Mouse (Mus musculus): Measurements from ENCODE around the gene AB124611.
"Not testable (repeated sequence)": the region's sequence is repeated elsewhere in the genome, so short reads cannot be mapped to it uniquely, and the experiment has no call there.

AB124611 gene

DNA sequence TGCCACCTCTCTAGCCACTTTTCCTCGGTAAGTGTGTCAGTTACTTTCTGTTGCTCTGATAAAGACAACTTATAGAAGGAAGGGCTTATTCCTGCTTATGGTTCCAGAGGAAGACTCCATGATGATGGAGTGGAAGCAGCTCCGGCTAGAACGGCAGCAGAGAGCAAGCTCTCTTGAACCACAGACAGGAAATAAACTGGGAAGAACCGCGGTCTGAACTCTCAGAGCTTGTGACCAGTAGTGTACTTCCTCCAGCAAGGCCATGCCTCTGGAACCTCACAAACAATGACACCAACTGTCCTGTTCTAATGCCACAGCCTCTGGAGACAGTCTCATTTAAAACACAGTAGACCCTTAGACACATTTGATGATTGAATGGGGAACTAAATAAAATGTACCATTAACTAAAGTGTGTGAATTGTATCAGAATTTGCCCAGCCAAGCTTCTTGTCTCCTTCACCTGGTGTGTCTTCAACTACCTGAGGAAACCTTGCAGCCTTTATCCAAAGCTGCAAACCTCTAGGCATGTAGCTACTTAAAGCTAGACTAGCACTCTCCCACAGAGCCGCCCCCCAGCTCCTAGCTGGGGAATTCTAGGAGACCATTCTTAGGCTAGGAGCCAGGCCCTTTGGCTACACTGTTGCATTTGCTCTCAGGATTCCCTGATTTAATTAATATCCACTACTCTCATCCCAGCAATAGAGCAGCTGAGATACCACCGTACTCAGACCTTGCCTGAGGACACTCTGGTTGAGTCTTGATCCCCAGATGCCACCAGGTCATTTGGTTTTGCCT is 637 bp upstream of the AB124611 start:
- DNase-seq (ENCODE audit: low read depth, low spot score) = no peak

DNA sequence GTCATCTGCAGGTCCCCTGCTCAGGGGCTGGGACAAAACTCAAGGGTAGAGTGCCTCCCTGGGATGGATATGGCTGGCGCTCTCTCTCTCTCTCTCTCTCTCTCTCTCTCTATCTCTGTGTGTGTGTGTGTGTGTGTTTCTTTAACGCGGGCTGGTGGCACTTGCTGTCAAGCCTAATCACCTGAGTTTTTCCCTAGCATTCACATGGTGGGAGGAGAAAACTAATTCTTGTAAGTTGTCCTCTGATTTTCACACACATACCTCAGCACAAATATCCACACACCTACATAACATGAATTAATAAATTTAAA is 613 bp downstream of the AB124611 start:
- no peak for DNase-seq (ENCODE audit: low read depth, low spot score)

- no peak for DNase-seq (ENCODE audit: low read depth, low spot score)
Measured at GRCm38 (mm10) chr9:21527100-21527801, 1.3 kb downstream of the AB124611 start.

GRCm38 (mm10) chr9:21527917-21528324 is 1.9 kb downstream of the AB124611 start:
- DNase-seq (ENCODE audit: low read depth, low spot score) = no peak

GRCm38 (mm10) chr9:21536501-21536900 is 10.5 kb downstream of the AB124611 start:
- DNase-seq (ENCODE audit: low read depth, low spot score) = no peak

GRCm38 (mm10) chr9:21537009-21537408 is 11.0 kb downstream of the AB124611 start:
- no peak for DNase-seq (ENCODE audit: low read depth, low spot score)

- no peak for DNase-seq (ENCODE audit: low read depth, low spot score)
Measured at GRCm38 (mm10) chr9:21539981-21540753, 14.2 kb downstream of the AB124611 start.

GRCm38 (mm10) chr9:21542001-21542400 is 16.0 kb downstream of the AB124611 start:
- not testable (repeated sequence) for DNase-seq (ENCODE audit: low read depth, low spot score)

DNA sequence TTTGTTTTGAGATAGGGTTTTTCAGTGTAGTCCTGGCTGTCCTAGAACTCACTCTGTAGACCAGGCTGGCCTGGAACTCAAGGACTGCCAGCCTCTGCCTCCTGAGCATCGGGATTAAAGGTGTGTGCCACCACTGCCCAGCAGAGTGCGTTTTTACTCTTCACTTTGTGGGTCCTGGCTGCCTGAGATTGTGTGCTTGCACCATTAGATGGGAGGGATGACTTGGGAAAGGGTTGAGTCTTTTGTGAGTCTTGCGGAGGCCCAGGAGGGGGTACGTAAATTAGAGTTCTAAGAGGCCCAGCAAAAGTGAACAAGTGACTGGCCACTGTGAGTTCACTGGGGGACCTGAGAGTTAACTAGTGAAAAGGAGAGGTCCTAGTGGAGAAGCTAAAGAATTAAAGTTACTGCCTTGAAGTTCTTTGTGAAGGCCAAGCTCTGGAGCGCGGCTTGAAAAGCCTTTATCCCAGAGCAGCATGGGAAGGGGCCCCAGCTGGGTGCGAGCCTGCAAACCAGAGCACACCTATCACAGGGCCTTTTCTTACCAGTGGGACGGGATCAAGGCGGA is 19.5 kb downstream of the AB124611 start:
- no peak for DNase-seq (ENCODE audit: low read depth, low spot score)

GRCm38 (mm10) chr9:21545916-21546788 is 20.2 kb downstream of the AB124611 start:
- DNase-seq (ENCODE audit: low read depth, low spot score) = peak; percentile 99

DNA sequence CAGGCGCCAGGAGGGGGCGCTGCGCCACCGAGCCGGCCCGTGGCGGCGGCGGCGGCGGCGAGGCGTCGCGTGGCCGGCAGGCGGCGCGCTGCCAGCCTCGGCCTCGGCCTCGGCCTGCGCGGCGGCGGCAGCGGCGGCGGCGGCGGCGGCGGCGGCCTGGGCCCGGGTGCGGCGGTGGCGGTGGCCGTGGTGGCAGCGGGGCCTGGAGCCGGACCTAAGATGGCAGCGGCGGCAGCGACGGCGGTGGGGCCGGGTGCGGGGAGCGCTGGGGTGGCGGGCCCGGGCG is 20.8 kb downstream of the AB124611 start, which contains the start of gene Carm1:
Gene Carm1 (plus strand): TSS at position 106 of the 286 bp plus-strand sequence.
- no peak for DNase-seq (ENCODE audit: low read depth, low spot score)

- peak; percentile 51 for DNase-seq (ENCODE audit: low read depth, low spot score)
Measured at GRCm38 (mm10) chr9:21547075-21547941, 21.3 kb downstream of the AB124611 start.

DNA sequence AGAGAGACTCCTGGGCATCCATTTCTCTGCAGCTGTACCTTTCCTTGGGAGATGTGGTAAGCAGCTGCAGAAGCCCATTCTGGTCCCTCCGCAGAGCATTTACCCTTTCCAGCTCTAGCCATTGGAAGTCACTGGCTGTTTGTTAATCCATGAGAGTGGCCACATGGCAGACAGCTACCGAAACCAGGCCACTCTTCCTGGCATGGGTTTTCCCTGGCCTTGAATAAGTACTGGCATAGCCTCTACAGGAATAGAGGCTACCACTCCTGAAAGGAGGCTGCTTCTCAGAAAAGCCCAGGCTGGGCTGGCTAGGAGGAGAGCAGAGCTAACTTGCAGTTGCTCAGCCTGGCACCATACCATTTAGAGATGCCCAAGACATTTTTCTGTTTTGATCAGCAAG is 25.1 kb downstream of the AB124611 start:
- DNase-seq (ENCODE audit: low read depth, low spot score) = no peak

GRCm38 (mm10) chr9:21553607-21554273 is 27.8 kb downstream of the AB124611 start:
- DNase-seq (ENCODE audit: low read depth, low spot score) = no peak

- DNase-seq (ENCODE audit: low read depth, low spot score) = no peak
Measured at GRCm38 (mm10) chr9:21555198-21555742, 29.3 kb downstream of the AB124611 start.

DNA sequence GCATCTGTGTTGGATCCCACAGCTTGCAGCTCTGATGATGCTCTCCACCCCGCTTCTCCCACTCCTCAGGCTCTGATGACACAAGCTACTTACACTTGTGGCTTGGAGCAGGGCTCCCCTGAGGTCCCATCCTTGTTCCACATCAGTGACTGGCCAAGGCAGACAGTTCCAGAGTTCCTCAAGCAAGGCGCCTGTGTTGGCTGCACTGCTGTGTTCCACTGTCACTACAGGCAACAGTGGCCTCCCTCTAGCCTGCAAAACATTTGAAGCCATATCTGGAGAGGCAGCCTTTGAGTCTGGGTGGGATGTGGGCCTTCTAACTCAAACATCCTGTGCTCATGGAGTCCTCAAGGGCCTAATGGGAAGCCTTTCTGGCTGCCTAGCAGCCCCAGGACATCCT is 31.0 kb downstream of the AB124611 start:
- DNase-seq (ENCODE audit: low read depth, low spot score) = no peak

- DNase-seq (ENCODE audit: low read depth, low spot score) = no peak
Measured at GRCm38 (mm10) chr9:21557556-21557955, 31.6 kb downstream of the AB124611 start.

DNA sequence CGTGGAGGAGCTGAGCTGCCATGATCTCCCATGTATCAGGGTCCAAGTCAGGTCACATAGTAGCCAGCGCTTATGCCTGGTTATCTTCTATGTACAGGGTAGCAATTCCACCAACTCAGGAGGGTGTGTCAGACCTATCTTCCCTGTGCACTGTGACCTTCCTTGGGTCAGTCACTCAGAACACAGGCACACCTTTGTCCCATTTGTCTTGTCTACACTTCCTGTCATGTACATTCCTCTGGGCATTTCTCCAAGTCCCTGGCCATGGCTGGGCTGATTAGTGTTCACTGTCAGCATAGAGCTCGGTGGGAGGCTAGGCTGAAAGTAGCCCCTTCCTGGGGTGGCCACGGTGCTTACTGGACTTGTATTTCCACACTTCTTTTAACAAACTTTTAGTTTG is 32.4 kb downstream of the AB124611 start:
- DNase-seq (ENCODE audit: low read depth, low spot score) = no peak

DNA sequence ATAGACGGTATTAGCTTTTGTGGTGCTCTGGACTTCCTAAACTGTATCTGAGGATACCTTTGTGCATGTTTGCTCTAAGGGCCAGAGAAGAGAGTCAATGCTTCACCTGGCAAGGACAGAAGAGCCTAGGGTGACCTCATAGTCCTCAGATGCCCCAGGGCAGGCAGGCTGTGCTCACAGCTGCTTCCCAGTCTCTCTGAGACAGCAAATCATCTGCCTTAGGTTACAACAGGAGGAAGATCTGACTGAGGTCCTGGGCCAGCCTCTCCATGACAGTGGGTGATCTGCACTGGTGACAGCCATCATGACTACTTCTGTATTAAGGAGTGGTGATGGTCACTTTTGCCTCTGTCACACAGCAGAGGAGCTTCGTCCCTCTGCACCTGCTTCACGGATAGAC is 33.2 kb downstream of the AB124611 start:
- DNase-seq (ENCODE audit: low read depth, low spot score) = no peak

Measured in mesoderm, embryonic 11.5 days (tissue).